Mouse (Mus musculus): ENCODE measurements around the gene Tmod2.

DNA sequence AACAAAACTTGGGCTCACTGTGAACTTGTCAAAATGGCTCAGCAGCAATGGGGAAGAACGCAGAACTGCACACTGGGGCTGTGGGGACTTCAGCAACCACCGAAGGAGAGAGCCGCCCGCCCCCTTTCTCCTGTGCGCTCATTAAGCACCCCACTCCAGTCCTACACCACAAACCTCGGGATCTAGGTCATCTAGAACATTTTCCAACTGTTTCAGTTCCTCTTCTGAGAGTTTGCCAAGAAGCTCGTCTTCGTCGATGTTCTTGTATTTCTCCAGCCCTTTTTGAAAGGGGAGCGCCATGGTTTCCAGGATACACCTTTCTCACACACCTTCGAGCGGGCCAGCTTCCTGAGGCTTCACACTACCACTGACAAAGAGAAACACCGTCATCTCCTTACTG is 14.1 kb downstream of the Tmod2 start:
- TF ChIP-seq USF1 (IDR thresholded peaks at IDR 0.05; ENCODE audit: low read depth, low read length) (no peak), EP300 (IDR thresholded peaks at IDR 0.05; ENCODE audit: low read length) (no peak), GABPA (IDR thresholded peaks at IDR 0.05; ENCODE audit: insufficient replicate concordance, low read depth, low read length) (no peak)
